Mouse (Mus musculus) olfactory bulb, adult 2 months (tissue): ENCODE results near the gene Agpat1. TPM values are rescaled to one million over a fixed set of nuclear protein-coding genes. Genes with fewer than 3 reads are reported as not detected.
A peak's percentile ranks its signal among the peaks of the same experiment; 100 is the strongest.

Experiments used
- H3K27ac ChIP-seq: fragments of 200-500 bp; 2 replicates; pipeline ENCODE4 v1.5.1; 2012; ENCODE audit warnings: low read depth, low read length; ENCODE audit not compliant: insufficient read depth
- H3K4me1 ChIP-seq: fragments of 200-500 bp; 2 replicates; pipeline ENCODE4 v1.6.1; 2012; ENCODE audit warnings: low read length; ENCODE audit not compliant: control insufficient read depth, insufficient read depth
- H3K4me3 ChIP-seq: fragments of 200-500 bp; 2 replicates; pipeline ENCODE4 v1.5.1; 2012; ENCODE audit warnings: mild to moderate bottlenecking, low read depth, low read length, moderate library complexity; ENCODE audit not compliant: insufficient read depth
- CTCF ChIP-seq: fragments of 200-500 bp; IDR thresholded peaks from 2 replicates; pipeline ENCODE4 v1.5.1; 2012; ENCODE audit warnings: low read depth, mild to moderate bottlenecking, low read length, moderate library complexity; ENCODE audit not compliant: insufficient read depth
- POLR2A ChIP-seq: fragments of 200-500 bp; IDR thresholded peaks from 2 replicates; pipeline ENCODE4 v1.6.1; 2012; ENCODE audit warnings: mild to moderate bottlenecking, low read depth, low read length, moderate library complexity; ENCODE audit not compliant: insufficient read depth
- WGBS: fragments of 180-500 bp; shearing (Covaris S2); methylation state at CpG from one replicate; pipeline ENCODE4 v1.1.7; 2018; 5-methylcytosine and 5-hydroxymethylcytosine counted together
- polyA plus RNA-seq: library from polyadenylated mRNA; stranded (reverse); fragments of >200 nt; gene quantifications from 2 replicates; pipeline ENCODE4 v1.2.4, GENCODE M21; 2012; ENCODE audit warnings: low replicate concordance; ENCODE audit not compliant: missing spikeins, insufficient read depth, insufficient read length

Agpat1 gene
- polyA plus RNA-seq, 1 experiment, result not detected

- WGBS, result 55% methylated on average over 7 of the region's 7 CpGs
- 0 out of 2 replicates have a peak within 1 kb of the TSS, but pooled peaks have one; percentile 21 for H3K4me3 ChIP-seq
- H3K27ac ChIP-seq, result no peak within 1 kb of the TSS
- H3K4me1 ChIP-seq, result peaks cover 47% of the 10 kb centered on the region
- TF ChIP-seq POLR2A (no peak), CTCF (no peak)
Measured at GRCm38 (mm10) chr17:34589681-34590101, 14.4 kb upstream of the Agpat1 start, which contains the start of gene Gpsm3. TSS of gene Gpsm3 (plus strand) at chr17:34589806.

- WGBS, result 78% methylated on average over 15 of the region's 15 CpGs
- Histone ChIP-seq H3K27ac (no peak overlapping the region), H3K4me1 (peaks cover 53% of the 10 kb centered on the region), H3K4me3 (0 out of 2 replicates have a peak overlapping the region, but pooled peaks have one; percentile 21)
- TF ChIP-seq POLR2A, result no peak
- TF ChIP-seq CTCF, result no peak
Measured at GRCm38 (mm10) chr17:34590154-34590987, 13.7 kb upstream of the Agpat1 start.

DNA sequence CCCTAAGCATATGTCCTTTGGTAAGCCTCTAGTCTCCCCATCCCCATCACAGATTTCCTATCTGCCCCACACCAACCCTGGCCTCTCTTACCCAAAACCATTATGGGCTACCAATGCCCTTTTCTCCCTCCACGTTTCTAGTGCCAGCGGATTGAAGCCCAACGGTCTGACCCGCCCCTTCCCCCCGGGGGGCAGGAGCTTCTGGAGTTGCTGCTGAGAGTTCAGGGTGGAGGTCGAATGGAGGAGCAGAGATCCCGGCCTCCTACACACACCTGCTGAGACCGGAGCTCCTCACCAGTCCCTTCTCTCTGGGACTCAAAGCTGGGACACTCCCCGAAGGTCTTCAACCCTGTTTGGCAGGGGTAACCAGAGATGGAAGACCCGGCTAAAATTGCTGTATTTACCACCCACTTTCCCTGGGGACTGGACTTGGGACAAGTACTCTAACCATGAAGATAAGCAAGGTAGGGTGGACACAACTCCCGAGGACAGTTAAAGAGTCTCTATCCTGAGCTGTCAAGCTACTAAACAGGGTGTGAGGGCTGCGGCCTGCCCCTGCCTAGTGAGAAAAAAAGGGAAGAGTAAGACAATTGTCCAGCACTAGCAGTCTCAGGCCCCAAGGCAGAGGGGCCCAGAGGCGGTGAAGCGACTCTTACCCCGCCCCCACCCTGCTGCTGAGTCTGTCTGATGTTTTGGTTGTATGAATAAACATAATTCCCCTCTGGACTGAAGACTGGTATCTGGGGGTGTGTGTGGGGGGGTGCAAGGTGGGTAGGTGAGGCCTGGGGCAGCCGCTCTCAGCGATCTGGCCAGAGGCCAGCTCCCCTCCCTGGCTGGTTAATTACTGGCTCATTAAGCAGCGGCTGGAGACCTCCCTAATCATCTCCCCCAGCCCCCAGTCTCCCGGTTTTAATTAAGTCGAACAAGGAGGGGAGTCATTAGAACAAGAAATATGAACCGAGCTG lies 12.8 kb upstream of the Agpat1 start, which contains the start of gene Pbx2:
Pbx2 (plus strand) TSS at position 238 of the 965 bp plus-strand sequence.
- H3K4me3 ChIP-seq, result peak within 1 kb of the TSS; percentile 89
- no peak for TF ChIP-seq POLR2A
- TF ChIP-seq CTCF, result no peak
- H3K4me1 ChIP-seq, result peaks cover 47% of the 10 kb centered on the region
- WGBS, result 7% methylated on average over 21 of the region's 21 CpGs
- peak within 1 kb of the TSS; percentile 97 for H3K27ac ChIP-seq

GRCm38 (mm10) chr17:34591994-34592375 lies 12.1 kb upstream of the Agpat1 start:
- TF ChIP-seq CTCF (no peak), POLR2A (peak; percentile 64)
- WGBS, result 2% methylated on average over 28 of the region's 35 CpGs
- Histone ChIP-seq H3K4me1 (peaks cover 42% of the 10 kb centered on the region), H3K4me3 (peak overlapping the region; percentile 89), H3K27ac (peak overlapping the region; percentile 97)

DNA sequence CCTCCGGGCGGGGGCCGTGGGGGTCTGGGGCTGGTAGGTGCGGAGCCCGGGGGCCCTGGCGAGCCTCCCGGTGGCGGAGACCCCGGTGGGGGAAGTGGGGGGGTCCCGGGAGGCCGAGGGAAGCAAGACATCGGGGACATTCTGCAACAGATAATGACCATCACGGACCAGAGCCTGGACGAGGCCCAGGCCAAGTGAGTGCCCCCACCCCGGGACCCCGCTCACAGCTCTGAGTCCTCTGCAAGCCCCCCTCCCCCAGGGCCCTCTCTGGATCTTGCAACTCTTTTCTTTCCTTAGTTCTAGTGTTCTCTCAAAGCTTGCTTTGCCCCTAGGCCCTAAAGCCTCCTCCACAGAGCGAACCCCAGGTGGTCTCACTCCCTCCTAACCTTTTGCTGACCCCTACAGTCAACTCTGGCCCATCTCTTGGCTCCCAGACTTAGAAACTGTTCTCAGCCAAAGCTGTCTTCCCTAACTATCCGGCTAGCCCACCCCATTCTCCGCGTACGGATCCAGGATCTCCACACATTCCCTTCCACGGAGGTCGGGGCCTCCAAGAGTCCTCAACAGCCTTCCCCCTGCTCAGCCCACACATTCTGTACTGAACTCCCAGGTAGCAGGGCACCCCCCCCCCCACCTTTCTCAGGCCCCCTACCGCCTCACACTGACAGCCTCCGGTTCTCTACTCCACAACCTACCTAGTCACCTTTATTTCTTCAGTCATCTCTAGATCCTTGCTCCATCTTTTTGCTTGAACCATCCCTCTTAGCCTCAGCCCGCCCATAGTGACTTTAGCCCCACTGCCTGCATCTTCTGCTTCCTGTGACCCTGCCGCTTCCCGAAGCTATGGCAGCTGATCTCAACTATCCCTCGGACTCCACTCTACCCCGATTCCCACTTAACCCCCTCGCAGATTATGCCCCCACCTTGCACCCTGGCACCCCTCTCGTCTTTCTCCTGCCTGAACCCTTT lies 11.2 kb upstream of the Agpat1 start:
- Histone ChIP-seq H3K4me3 (peak overlapping the region; percentile 89), H3K4me1 (peaks cover 42% of the 10 kb centered on the region), H3K27ac (peak overlapping the region; percentile 76)
- TF ChIP-seq CTCF, result no peak
- no peak for TF ChIP-seq POLR2A
- WGBS, result 1% methylated on average over 32 of the region's 32 CpGs

GRCm38 (mm10) chr17:34593752-34594525 lies 10.1 kb upstream of the Agpat1 start:
- H3K27ac ChIP-seq, result peak overlapping the region; percentile 65
- TF ChIP-seq POLR2A (no peak), CTCF (no peak)
- H3K4me1 ChIP-seq, result peaks cover 39% of the 10 kb centered on the region
- peak overlapping the region; percentile 89 for H3K4me3 ChIP-seq
- 41% methylated on average over 34 of the region's 34 CpGs for WGBS

DNA sequence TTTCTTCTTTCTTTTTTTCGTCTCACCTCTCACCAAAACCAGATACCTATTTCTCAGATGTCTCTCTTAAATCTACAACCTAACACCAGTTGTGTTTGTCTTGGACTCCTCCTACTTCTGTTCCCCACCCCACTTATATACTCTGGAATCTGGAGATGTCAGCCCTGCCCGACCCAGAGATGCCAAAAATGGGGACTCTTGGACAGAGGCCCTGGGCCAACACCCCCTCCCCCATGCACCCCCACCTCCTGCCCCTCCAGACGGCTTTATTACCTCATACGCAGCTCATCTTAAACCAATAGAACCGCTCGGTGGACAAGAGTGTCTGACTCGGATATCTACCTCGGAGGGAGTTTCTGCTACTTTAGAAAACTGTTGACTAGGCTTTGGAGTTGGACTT lies 8.0 kb upstream of the Agpat1 start:
- no peak overlapping the region for H3K27ac ChIP-seq
- peaks cover 28% of the 10 kb centered on the region for H3K4me1 ChIP-seq
- no peak for TF ChIP-seq POLR2A
- TF ChIP-seq CTCF, result no peak
- WGBS, result 73% methylated on average over 8 of the region's 8 CpGs
- no peak overlapping the region for H3K4me3 ChIP-seq
